Mouse (Mus musculus): ENCODE measurements around the gene Nckipsd. TPM values are rescaled to one million over a fixed set of nuclear protein-coding genes. Genes with fewer than 3 reads are reported as not detected.

Nckipsd gene
- polyA plus RNA-seq, 1 experiment from 2014 or later = 10.0 TPM

DNA sequence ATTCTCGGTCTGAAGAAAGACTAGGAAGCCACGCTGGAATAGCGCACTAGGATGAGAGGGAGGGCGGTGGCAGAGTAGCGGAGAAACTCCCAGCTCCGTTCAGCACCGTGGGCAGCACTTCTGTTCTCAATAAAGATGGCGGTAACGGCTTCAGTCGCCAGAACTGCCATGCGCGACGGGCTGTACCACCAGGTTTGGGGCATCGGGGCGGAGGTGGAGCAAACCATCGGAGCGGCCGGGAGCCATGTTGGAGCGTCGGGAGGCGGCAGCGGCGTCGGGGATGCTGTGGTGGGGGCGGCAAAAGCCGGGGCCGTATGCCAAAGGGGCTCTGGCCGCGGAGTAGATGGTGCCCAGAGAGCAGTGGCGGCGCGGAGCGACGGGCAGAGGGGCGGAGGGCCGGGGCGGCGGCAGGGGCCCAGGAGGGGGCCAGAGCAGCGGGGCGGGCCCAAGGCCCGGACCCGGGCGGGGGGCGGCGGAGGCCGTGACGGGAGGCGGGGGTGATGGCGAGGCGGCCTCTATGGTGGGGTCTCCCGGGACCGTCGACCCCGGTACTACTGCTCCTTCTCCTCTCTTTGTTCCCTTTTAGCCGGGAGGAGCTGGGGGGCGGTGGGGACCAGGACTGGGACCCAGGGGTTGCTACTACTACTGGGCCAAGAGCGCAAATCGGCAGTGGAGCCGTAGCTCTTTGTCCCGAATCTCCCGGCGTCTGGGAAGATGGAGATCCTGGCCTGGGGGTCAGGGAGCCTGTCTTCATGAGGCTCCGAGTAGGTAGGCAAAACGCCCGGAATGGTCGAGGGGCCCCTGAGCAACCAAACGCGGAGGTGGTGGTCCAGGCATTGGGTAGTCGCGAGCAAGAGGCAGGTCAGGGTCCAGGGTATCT lies 17.9 kb downstream of the Nckipsd start, which contains the start of gene Celsr3:
Gene Celsr3, plus strand, starts transcription at position 501 of the 880 bp plus-strand sequence.
- peak; percentile 49; the same call in 1 of the 2 replicates for ATAC-seq (replicated peaks; ENCODE audit: extremely low read depth, insufficient read depth, low FRiP score)
- H3K36me3 ChIP-seq (ENCODE audit: control insufficient read depth, insufficient read depth) = no peaks in the 10 kb centered on the region
- peaks cover 80% of the 10 kb centered on the region for H3K27me3 ChIP-seq (ENCODE audit: control insufficient read depth, insufficient read depth, low read length)
- no peak within 1 kb of the TSS for H3K27ac ChIP-seq (ENCODE audit: low read length)
- H3K9ac ChIP-seq (ENCODE audit: low read length) = no peak within 1 kb of the TSS
- peaks cover 11% of the 10 kb centered on the region for H3K4me1 ChIP-seq (ENCODE audit: control insufficient read depth, insufficient read depth, low read length)
- H3K4me3 ChIP-seq (ENCODE audit: low read length) = peak within 1 kb of the TSS; percentile 53
- H3K4me2 ChIP-seq (ENCODE audit: low read depth, low read length) = peak within 1 kb of the TSS; percentile 91
- H3K9me3 ChIP-seq (replicated peaks; ENCODE audit: control insufficient read depth, low read length) = no peaks in the 10 kb centered on the region
- WGBS = 2% methylated on average over 56 of the region's 70 CpGs

GRCm38 (mm10) chr9:108826700-108827340 lies 18.7 kb downstream of the Nckipsd start:
- Histone ChIP-seq H3K9me3 (replicated peaks; ENCODE audit: control insufficient read depth, low read length) (no peaks in the 10 kb centered on the region), H3K27ac (ENCODE audit: low read length) (no peak overlapping the region), H3K27me3 (ENCODE audit: control insufficient read depth, insufficient read depth, low read length) (peaks cover 86% of the 10 kb centered on the region), H3K36me3 (ENCODE audit: control insufficient read depth, insufficient read depth) (no peaks in the 10 kb centered on the region), H3K9ac (ENCODE audit: low read length) (no peak overlapping the region), H3K4me1 (ENCODE audit: control insufficient read depth, insufficient read depth, low read length) (peaks cover 15% of the 10 kb centered on the region), H3K4me2 (ENCODE audit: low read depth, low read length) (peak overlapping the region; percentile 91), H3K4me3 (ENCODE audit: low read length) (peak overlapping the region; percentile 53)
- peak; percentile 53 for ATAC-seq (replicated peaks; ENCODE audit: extremely low read depth, insufficient read depth, low FRiP score)
- WGBS = 2% methylated on average over 39 of the region's 39 CpGs

DNA sequence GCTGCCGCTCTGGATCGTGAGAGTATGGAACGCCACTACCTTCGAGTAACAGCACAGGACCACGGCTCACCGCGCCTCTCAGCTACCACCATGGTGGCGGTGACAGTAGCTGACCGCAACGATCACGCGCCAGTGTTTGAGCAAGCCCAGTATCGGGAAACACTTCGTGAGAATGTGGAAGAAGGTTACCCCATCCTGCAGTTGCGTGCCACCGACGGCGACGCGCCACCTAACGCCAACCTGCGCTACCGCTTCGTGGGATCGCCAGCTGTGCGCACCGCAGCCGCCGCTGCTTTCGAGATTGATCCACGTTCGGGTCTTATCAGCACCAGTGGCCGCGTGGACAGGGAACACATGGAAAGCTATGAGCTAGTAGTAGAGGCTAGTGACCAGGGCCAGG lies 19.3 kb downstream of the Nckipsd start:
- H3K36me3 ChIP-seq (ENCODE audit: control insufficient read depth, insufficient read depth) = no peaks in the 10 kb centered on the region
- H3K9ac ChIP-seq (ENCODE audit: low read length) = no peak overlapping the region
- no peaks in the 10 kb centered on the region for H3K9me3 ChIP-seq (replicated peaks; ENCODE audit: control insufficient read depth, low read length)
- H3K4me3 ChIP-seq (ENCODE audit: low read length) = peak overlapping the region; percentile 53
- no peak overlapping the region for H3K27ac ChIP-seq (ENCODE audit: low read length)
- H3K4me2 ChIP-seq (ENCODE audit: low read depth, low read length) = peak overlapping the region; percentile 91
- ATAC-seq (replicated peaks; ENCODE audit: extremely low read depth, insufficient read depth, low FRiP score) = no peak
- peaks cover 18% of the 10 kb centered on the region for H3K4me1 ChIP-seq (ENCODE audit: control insufficient read depth, insufficient read depth, low read length)
- H3K27me3 ChIP-seq (ENCODE audit: control insufficient read depth, insufficient read depth, low read length) = peaks cover 89% of the 10 kb centered on the region
- WGBS = 10% methylated on average over 34 of the region's 34 CpGs

DNA sequence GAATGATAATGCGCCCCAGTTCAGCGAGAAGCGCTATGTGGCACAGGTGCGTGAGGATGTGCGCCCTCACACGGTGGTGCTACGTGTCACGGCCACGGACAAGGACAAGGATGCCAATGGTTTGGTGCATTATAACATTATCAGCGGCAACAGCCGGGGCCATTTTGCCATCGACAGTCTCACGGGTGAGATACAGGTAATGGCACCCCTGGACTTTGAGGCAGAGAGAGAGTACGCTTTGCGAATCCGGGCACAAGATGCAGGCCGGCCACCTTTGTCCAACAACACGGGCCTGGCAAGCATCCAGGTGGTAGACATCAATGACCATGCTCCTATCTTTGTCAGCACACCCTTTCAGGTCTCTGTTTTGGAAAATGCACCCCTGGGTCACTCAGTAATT lies 19.7 kb downstream of the Nckipsd start:
- no peak overlapping the region for H3K4me3 ChIP-seq (ENCODE audit: low read length)
- 55% methylated on average over 18 of the region's 18 CpGs for WGBS
- H3K4me2 ChIP-seq (ENCODE audit: low read depth, low read length) = no peak overlapping the region; the same call in 1 of the 2 replicates
- H3K27ac ChIP-seq (ENCODE audit: low read length) = no peak overlapping the region
- no peaks in the 10 kb centered on the region for H3K36me3 ChIP-seq (ENCODE audit: control insufficient read depth, insufficient read depth)
- ATAC-seq (replicated peaks; ENCODE audit: extremely low read depth, insufficient read depth, low FRiP score) = no peak
- peaks cover 18% of the 10 kb centered on the region for H3K4me1 ChIP-seq (ENCODE audit: control insufficient read depth, insufficient read depth, low read length)
- H3K9ac ChIP-seq (ENCODE audit: low read length) = no peak overlapping the region
- no peaks in the 10 kb centered on the region for H3K9me3 ChIP-seq (replicated peaks; ENCODE audit: control insufficient read depth, low read length)
- H3K27me3 ChIP-seq (ENCODE audit: control insufficient read depth, insufficient read depth, low read length) = peaks cover 88% of the 10 kb centered on the region

- Histone ChIP-seq H3K4me2 (ENCODE audit: low read depth, low read length) (peak overlapping the region; percentile 93), H3K4me3 (ENCODE audit: low read length) (peak overlapping the region; percentile 57), H3K36me3 (ENCODE audit: control insufficient read depth, insufficient read depth) (no peaks in the 10 kb centered on the region), H3K27ac (ENCODE audit: low read length) (no peak overlapping the region), H3K27me3 (ENCODE audit: control insufficient read depth, insufficient read depth, low read length) (peaks cover 61% of the 10 kb centered on the region), H3K9ac (ENCODE audit: low read length) (no peak overlapping the region), H3K9me3 (replicated peaks; ENCODE audit: control insufficient read depth, low read length) (no peaks in the 10 kb centered on the region), H3K4me1 (ENCODE audit: control insufficient read depth, insufficient read depth, low read length) (peaks cover 15% of the 10 kb centered on the region)
- 4% methylated on average over 23 of the region's 23 CpGs for WGBS
- no peak for ATAC-seq (replicated peaks; ENCODE audit: extremely low read depth, insufficient read depth, low FRiP score)
Measured at GRCm38 (mm10) chr9:108831637-108832036, 23.5 kb downstream of the Nckipsd start.

DNA sequence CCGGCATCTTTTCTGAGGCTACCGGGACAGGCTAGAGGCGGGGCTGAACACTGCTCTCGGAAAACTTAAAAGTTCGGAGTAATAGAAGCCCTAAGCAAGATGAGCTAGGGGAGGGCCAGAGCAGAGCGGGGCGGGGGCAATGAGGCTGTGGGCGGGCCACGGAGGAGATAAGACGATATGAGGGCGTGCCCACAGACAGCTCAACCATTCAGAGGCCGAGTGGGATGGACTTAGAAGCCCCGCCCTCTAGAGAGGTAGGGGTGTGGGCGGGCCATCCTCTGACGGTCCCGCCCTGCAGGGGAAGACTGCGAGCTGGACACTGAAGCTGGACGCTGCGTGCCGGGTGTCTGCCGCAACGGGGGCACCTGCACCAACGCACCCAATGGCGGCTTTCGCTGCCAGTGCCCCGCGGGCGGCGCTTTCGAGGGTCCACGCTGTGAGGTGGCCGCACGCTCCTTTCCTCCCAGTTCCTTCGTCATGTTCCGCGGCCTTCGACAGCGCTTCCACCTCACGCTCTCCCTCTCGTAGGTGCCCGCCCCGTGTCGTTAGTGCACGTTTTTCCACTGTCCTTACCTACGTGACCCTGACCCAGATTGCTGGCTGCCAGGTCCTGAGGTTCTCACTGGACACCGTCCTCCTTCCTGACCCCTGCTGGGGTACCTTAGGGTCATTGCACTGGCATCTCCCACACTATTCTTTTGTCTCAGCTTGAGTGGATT lies 24.4 kb downstream of the Nckipsd start:
- Histone ChIP-seq H3K4me1 (ENCODE audit: control insufficient read depth, insufficient read depth, low read length) (peaks cover 10% of the 10 kb centered on the region), H3K36me3 (ENCODE audit: control insufficient read depth, insufficient read depth) (no peaks in the 10 kb centered on the region), H3K27me3 (ENCODE audit: control insufficient read depth, insufficient read depth, low read length) (peaks cover 53% of the 10 kb centered on the region), H3K9ac (ENCODE audit: low read length) (peak overlapping the region; percentile 33; the same call in 1 of the 2 replicates), H3K27ac (ENCODE audit: low read length) (no peak overlapping the region), H3K9me3 (replicated peaks; ENCODE audit: control insufficient read depth, low read length) (no peaks in the 10 kb centered on the region), H3K4me2 (ENCODE audit: low read depth, low read length) (peak overlapping the region; percentile 93), H3K4me3 (ENCODE audit: low read length) (peak overlapping the region; percentile 57)
- 6% methylated on average over 46 of the region's 46 CpGs for WGBS
- peak; percentile 97 for ATAC-seq (replicated peaks; ENCODE audit: extremely low read depth, insufficient read depth, low FRiP score)

- WGBS = 10% methylated on average over 14 of the region's 14 CpGs
- Histone ChIP-seq H3K36me3 (ENCODE audit: control insufficient read depth, insufficient read depth) (no peaks in the 10 kb centered on the region), H3K4me1 (ENCODE audit: control insufficient read depth, insufficient read depth, low read length) (no peaks in the 10 kb centered on the region), H3K9ac (ENCODE audit: low read length) (no peak overlapping the region), H3K9me3 (replicated peaks; ENCODE audit: control insufficient read depth, low read length) (no peaks in the 10 kb centered on the region), H3K4me2 (ENCODE audit: low read depth, low read length) (peak overlapping the region; percentile 8), H3K27me3 (ENCODE audit: control insufficient read depth, insufficient read depth, low read length) (0 out of 2 replicates have a peak, but pooled peaks cover 3% of the 10 kb centered on the region), H3K27ac (ENCODE audit: low read length) (no peak overlapping the region), H3K4me3 (ENCODE audit: low read length) (no peak overlapping the region; the same call in 1 of the 2 replicates)
- ATAC-seq (replicated peaks; ENCODE audit: extremely low read depth, insufficient read depth, low FRiP score) = peak; percentile 21; the same call in 1 of the 2 replicates
Measured at GRCm38 (mm10) chr9:108842989-108843388, 34.8 kb downstream of the Nckipsd start.

DNA sequence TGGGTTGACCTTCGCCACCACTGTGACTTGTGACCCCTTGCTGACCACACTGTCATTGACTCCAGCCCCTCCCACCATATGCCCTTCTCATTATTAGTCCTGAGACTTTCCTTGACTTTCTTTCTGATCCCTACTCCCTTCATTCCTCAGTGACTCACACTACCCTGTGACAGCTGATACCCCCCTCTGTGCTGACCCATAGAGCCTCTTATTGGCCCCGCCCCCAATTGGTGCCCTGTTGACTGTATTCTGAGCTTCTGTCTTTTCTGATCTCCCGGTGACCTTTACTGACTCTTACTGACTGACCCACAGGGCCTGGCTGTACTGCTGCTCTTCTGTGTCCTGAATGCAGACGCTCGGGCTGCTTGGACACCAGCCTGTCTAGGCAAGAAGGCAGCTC lies 37.2 kb downstream of the Nckipsd start:
- H3K9me3 ChIP-seq (replicated peaks; ENCODE audit: control insufficient read depth, low read length) = no peaks in the 10 kb centered on the region
- peaks cover 3% of the 10 kb centered on the region; the same call in 1 of the 2 replicates for H3K27me3 ChIP-seq (ENCODE audit: control insufficient read depth, insufficient read depth, low read length)
- no peaks in the 10 kb centered on the region for H3K4me1 ChIP-seq (ENCODE audit: control insufficient read depth, insufficient read depth, low read length)
- H3K4me3 ChIP-seq (ENCODE audit: low read length) = no peak overlapping the region
- ATAC-seq (replicated peaks; ENCODE audit: extremely low read depth, insufficient read depth, low FRiP score) = no peak
- H3K27ac ChIP-seq (ENCODE audit: low read length) = no peak overlapping the region
- no peak overlapping the region for H3K9ac ChIP-seq (ENCODE audit: low read length)
- 77% methylated on average over 5 of the region's 5 CpGs for WGBS
- no peaks in the 10 kb centered on the region for H3K36me3 ChIP-seq (ENCODE audit: control insufficient read depth, insufficient read depth)
- no peak overlapping the region for H3K4me2 ChIP-seq (ENCODE audit: low read depth, low read length)
